Mouse (Mus musculus): ENCODE data around the gene Gng10.

Gene Gng10

GRCm38 (mm10) chr4:59034918-59035785, at the start of gene Gng10:
Gene Gng10, plus strand, starts transcription at chr4:59035088.
- DNase-seq (ENCODE audit: low spot score in 2 of 2): peak; percentile 50 to 65

DNA sequence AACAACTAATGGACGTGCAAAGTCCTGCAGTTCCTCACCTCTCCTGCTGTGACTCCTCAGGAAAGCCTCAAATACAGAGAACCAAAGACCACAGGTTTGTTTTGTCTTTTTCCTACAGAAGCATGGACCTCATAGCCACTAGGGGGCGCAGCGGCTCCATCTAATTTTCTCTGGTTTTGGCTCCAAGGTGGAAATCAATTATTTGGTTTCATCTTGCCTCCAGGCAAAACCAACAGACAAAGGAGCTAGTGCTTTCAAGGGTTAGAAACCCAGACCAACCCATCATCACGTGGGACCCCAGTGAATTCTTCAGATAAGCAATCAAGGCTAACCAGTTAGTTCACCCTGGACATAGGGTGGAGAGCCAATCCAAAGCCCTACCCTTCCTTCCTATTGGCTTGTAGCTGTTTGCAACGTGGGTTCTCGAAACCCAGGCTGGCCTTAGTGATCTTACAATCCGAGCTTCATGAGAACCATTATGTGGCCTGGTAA, 49.7 kb upstream of the Gng10 start:
- peak; percentile 69 to 79 for DNase-seq (ENCODE audit: low spot score in 2 of 2)

DNA sequence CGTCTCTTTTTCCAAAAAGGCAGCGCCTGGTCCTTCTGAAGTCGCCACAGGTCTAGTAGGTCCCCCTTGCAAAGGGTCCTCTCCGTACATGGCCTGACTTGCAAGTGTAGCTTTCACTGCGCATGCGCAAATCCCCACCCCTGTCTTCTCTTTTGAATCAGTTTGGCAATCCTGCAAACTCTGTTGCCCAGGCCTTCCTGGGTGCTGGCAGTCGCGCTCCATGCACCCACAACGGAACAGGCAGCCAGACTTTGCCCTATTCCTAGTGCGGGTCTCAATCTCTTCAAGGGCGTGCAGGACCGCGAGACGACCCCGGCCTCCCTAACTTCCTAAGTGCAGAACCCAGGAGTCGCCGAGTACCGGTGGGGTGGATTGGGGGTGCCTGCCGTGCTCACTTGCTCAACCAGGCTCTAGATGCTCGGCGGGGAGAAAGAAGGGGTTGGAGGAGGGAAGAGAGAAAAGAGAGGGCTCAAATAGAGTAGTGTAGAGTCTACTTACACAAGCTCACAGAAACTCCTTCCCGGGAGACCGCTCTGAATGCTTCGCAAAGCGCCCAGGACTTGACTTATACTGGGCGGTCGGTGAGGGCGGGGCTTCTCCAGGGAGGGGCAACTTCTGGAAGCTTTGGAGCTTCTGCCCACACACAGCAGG, 48.2 kb upstream of the Gng10 start, which contains the start of gene Ptgr1:
TSS of gene Ptgr1 (minus strand) at position 580 of the 651 bp plus-strand sequence.
- DNase-seq (ENCODE audit: low spot score in 2 of 2): peak; percentile 58 to 74

- DNase-seq (ENCODE audit: low spot score in 2 of 2): no peak
Measured at GRCm38 (mm10) chr4:58989303-58989898, 45.5 kb upstream of the Gng10 start.

- DNase-seq (ENCODE audit: low spot score in 2 of 2): no peak
Measured at GRCm38 (mm10) chr4:58990609-58991434, 44.1 kb upstream of the Gng10 start.

DNA sequence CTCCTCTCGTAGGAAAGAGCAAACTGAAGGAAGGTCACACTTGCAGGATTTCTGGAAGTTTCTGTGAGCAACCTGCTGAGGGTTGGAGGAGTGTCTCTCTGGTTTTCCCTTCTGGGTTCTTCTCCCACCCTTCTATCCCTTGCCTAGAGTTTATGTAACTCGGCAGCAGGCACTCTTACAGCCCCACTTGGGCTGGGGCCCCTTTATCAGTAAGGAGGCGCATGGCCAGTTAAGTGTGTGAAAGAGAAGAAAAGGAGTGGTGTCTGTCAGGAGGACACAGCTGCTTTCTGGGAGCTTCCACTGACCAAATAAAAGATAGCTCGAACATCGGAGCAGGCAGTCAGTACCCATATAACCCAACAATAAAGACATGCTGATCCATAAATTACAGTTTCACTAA, 42.7 kb upstream of the Gng10 start:
- DNase-seq (ENCODE audit: low spot score in 2 of 2): no peak

- DNase-seq (ENCODE audit: low spot score in 2 of 2): no peak
Measured at GRCm38 (mm10) chr4:58994762-58995161, 40.1 kb upstream of the Gng10 start, which contains the start of gene Dnajc25. Gene Dnajc25, plus strand, starts transcription at chr4:58995062.

DNA sequence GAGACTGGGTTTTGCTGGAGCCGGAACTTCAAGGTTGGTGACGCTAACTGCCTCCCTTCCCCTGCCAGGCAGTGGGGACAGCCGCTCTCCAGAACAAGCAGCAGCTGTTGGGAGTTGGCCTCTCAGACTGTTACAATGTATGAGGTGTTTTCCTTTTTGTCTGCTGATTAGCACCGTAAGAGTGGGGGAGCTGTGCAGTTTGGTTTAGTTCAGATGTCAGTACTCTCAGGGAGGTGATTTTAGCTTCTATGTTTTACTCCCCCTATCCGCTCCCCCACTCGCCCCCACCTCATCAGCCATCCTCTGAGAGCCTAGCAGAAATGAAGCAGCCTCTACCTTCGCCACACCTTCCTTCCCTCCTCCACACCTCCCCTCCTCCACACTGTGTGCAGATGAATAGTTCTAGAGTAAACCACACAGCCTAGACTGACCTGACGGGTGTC, 39.6 kb upstream of the Gng10 start:
- DNase-seq (ENCODE audit: low spot score in 2 of 2): no peak

DNA sequence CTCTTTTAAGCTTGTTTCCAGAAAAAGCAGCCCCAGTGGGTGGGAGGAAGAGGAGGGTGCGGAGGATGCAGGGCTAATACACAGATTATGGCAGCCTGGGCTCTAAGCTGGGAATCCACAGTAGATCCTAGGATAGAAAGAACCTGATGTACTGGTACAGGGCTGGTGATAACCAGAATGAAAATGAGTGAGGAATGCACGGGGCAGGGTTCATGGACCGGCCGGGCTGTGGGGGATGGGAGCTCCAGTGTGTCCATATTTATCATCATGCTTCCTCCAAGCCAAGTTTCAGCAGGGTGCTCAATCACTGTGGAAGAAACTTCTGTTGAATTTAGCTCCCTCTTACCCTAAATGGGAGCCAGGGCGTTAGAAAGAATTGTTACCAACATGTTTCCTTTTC, 37.8 kb upstream of the Gng10 start:
- no peak for DNase-seq (ENCODE audit: low spot score in 2 of 2)

- DNase-seq (ENCODE audit: low spot score in 2 of 2): no peak
Measured at GRCm38 (mm10) chr4:58998688-58999087, 36.2 kb upstream of the Gng10 start.

- peak; percentile 43 to 77 for DNase-seq (ENCODE audit: low spot score in 2 of 2)
Measured at GRCm38 (mm10) chr4:58999686-59000085, 35.2 kb upstream of the Gng10 start.

GRCm38 (mm10) chr4:59000614-59001013, 34.3 kb upstream of the Gng10 start:
- DNase-seq (ENCODE audit: low spot score in 2 of 2): no peak

DNA sequence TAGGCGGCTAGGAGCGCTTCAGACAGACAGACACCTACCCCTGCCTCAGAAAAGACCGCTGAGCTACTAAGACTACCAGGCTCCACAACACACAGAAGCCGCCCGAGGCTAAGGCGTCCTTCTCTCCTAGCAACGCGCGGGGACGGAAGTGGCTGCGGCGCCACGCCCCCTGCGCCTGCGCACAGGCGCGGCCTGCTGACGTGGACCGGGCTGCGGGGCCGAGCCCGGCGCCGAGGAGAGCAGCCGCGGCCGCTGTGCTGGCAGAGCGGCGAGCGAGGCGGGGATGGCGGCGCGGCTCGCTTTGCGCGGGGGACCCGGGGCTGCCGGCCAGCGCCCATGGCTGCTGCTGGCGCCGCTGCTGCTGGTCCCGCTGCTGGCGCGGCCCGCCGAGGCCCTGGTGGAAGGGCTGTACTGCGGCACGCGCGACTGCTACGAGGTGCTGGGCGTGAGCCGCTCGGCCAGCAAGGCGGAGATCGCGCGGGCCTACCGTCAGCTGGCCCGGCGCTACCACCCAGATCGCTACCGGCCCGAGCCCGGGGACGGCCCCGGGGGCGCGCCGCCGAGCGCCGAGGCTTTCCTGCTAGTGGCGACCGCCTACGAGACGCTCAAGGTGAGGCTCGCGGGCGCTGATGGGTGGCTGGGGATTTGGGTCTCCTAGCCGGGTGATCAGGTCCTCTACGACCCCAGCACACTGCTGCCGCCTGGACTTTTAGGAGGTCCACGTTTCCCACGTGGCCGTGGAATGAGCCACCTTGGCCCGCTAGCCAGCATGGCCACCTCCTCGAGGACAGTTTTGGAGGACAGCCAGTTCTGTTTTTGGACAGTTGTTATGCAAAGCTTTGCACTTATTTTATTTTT, 31.7 kb upstream of the Gng10 start, which contains the start of gene Gm20503:
TSS of gene Gm20503 (plus strand) at position 263 of the 858 bp plus-strand sequence.
- peak; percentile 79 to 89 for DNase-seq (ENCODE audit: low spot score in 2 of 2)

- DNase-seq (ENCODE audit: low spot score in 2 of 2): no peak
Measured at GRCm38 (mm10) chr4:59003806-59004200, 31.1 kb upstream of the Gng10 start.

DNA sequence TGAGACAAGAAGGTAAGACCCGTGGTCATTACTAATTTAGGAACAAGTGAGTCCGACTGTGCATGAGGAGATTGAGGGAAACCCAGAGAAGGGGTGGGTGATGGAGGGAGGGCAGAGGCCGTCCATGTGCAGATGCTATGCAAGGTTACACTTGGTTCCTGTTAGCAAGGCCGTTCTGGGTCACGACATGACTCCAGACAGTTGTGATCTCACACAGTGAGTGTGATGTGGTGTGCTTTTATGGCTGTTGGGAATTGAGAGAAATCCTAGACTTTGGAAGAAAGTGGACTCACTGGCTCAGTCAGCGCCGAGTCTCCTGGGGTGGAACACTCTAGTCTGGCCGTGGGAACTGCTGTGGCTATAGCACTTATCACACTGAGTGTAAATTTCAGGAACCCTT, 28.7 kb upstream of the Gng10 start:
- DNase-seq (ENCODE audit: low spot score in 2 of 2): no peak

- DNase-seq (ENCODE audit: low spot score in 2 of 2): no peak
Measured at GRCm38 (mm10) chr4:59007016-59007415, 27.9 kb upstream of the Gng10 start.

- no peak for DNase-seq (ENCODE audit: low spot score in 2 of 2)
Measured at GRCm38 (mm10) chr4:59007974-59008373, 26.9 kb upstream of the Gng10 start.

GRCm38 (mm10) chr4:59009186-59009585, 25.7 kb upstream of the Gng10 start:
- DNase-seq (ENCODE audit: low spot score in 2 of 2): no peak

- DNase-seq (ENCODE audit: low spot score in 2 of 2): no peak
Measured at GRCm38 (mm10) chr4:59009696-59010095, 25.2 kb upstream of the Gng10 start.

- DNase-seq (ENCODE audit: low spot score in 2 of 2): no peak
Measured at GRCm38 (mm10) chr4:59011446-59011845, 23.4 kb upstream of the Gng10 start.

Data from cerebellum, postnatal 4 days (tissue).